Mouse (Mus musculus) heart, adult 2 months (tissue): ENCODE data around the gene Sac3d1.

Experiments used
- EP300 ChIP-seq: fragments of 200-500 bp; IDR thresholded peaks from 2 replicates; pipeline ENCODE4 v1.6.1; 2011; ENCODE audit warnings: low read depth, low read length, control low read depth; ENCODE audit not compliant: insufficient read depth
- POLR2A ChIP-seq: fragments of 200-500 bp; IDR thresholded peaks from 2 replicates; pipeline ENCODE4 v1.6.1; 2011; ENCODE audit warnings: mild to moderate bottlenecking, low read depth, low read length, control low read depth; ENCODE audit not compliant: insufficient read depth

GRCm38 (mm10) chr19:6126289-6126688, 7.8 kb upstream of the Sac3d1 start:
- TF ChIP-seq POLR2A = no peak
- TF ChIP-seq EP300 = no peak
